Mouse (Mus musculus): Measurements from ENCODE around the gene Ikzf5. TPM values are rescaled to one million over a fixed set of nuclear protein-coding genes. Genes with fewer than 3 reads are reported as not detected.
"Not testable (repeated sequence)": the region's sequence is repeated elsewhere in the genome, so short reads cannot be mapped to it uniquely, and the experiment has no call there.

The Ikzf5 gene
- total RNA-seq (2021): 10 to 100 TPM; 20.1 to 25.2 TPM
- long read RNA-seq, experiment 1, full-length matches to known transcripts: 8 of 11 reads
- long read RNA-seq, experiment 1, partial matches to known transcripts: 1 of 11 reads
- long read RNA-seq, experiment 1, other reads (novel, unspliced or antisense): 2 of 11 reads
- long read RNA-seq, experiment 2, full-length matches to known transcripts: 9 of 9 reads
- long read RNA-seq, experiment 2, partial matches to known transcripts: 0 of 9 reads
- long read RNA-seq, experiment 2, other reads (novel, unspliced or antisense): 0 of 9 reads

DNA sequence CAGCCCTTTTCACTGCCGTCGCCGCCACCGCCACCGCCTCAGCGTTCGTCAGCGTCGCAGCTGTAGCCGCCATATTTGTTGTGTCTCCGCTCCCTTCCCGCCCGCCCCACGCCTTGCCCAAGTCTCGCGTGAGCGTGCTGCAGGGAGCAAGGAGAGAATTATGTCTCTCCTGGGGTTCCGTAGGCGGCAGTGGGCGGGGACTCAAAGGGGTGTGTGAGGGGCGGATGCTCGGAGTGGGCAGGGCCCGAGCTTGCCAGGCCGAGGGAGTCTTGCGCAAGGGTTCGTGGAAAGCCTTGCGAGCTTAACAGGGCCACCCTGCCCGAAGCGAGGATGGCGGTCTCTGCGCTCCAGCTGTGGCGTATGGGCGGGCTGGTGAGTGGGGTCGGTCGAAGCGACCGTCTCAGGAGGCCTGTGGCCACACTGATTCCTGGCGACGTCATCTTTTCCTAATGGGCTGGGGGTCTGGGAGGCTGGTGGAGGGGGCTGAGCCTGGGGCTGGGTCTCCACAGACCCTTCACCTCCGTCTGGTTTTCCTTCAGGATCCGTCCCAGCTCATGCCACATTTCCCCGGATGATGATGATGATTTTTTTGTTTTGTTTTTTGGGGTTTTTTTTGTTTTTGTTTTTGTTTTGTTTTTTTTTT is at the start of gene Ikzf5, which contains the start of gene Acadsb:
Gene Ikzf5, minus strand, starts transcription at position 106 of the 643 bp plus-strand sequence.
Gene Acadsb, plus strand, starts transcription at position 186 of the 643 bp plus-strand sequence.
- intact Hi-C loops (cut with DNase I; ENCODE audit: low total_unique reads): no loop called here
- peak; percentile 99 for DNase-seq

DNA sequence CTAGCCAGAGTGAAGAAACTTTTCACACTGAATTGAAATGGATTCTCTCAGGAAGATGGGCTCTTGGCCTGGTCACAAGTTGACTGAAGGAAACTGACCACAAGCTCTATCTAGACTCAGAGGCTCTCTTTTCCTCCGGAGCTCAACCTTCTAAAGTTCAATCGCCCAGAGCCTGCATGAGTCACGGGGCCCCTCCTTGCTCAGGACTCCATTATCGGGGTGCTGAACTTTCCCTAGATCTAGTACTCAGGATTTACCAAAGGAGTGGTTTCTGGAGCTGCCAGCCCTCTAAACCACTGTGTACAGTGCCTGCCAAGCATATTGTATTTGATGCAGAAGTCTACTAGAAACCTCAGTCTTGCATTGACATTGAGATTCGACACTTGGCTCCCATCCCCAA is 46.4 kb upstream of the Ikzf5 start:
- no peak for DNase-seq
- intact Hi-C loops (cut with DNase I; ENCODE audit: low total_unique reads): no loop called here

DNA sequence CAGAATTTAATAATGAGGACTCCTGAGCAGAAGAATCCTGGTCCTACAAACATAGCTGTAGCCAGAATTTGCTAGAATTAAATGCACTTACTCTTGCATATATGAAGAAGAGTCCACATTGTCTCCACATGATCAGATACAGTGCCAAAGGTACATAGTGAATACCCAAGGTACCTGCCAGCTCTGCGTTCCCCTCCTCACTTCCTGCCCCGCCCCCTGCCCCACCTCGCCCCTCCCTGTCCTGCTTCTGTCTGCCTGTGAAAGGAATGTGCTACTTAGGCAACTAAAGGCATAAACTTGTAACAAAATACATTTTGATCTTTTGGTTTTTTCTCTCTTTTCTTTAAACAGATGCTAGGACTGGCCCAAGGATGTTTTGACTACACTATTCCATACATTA is 26.7 kb upstream of the Ikzf5 start:
- intact Hi-C loops (cut with DNase I; ENCODE audit: low total_unique reads): no loop called here
- no peak for DNase-seq

DNA sequence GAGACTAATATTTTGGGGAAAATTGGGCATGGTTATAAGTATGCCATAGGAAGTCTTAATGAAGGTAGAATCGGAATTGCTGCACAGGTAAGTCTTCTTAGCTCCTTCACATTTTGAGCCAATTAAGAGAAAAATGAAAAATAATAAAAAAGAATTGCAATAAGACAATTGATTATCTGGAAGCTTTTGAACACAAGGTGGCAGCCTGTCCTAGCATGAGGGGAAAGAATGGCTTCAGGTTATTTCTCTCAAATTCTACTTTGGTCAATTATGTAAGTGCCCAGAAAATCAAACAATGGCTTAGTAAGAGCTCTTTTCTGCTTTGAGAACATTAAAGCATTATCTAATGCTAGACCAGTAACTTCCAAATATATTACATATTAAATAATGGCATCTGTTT is 24.0 kb upstream of the Ikzf5 start:
- no peak for DNase-seq
- intact Hi-C loops (cut with DNase I; ENCODE audit: low total_unique reads): loop anchor here (5.0 kb wide), 1 partner anchor 448 kb away; no protein-coding TSS in a partner anchor

DNA sequence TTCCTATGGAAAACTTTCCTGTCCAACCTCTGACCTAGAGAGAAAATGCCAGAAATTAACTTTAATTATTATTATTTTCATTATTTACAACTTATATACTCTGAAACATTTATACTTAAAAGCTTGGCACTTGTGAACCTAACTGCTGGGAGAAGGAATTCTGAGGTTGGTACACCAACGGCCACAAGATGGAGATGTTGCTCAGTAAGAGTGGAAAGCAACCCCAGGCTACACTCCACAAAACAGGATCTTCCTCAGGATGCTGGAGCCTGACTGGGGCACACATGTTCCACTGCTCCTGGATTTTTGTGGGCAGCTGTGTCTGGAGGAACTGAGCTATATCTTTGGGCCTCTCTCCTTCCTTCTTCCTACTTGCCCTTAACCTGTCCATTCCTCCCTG is 21.9 kb upstream of the Ikzf5 start:
- intact Hi-C loops (cut with DNase I; ENCODE audit: low total_unique reads): loop anchor here (5.0 kb wide), 1 partner anchor 450 kb away; no protein-coding TSS in a partner anchor
- no peak for DNase-seq

DNA sequence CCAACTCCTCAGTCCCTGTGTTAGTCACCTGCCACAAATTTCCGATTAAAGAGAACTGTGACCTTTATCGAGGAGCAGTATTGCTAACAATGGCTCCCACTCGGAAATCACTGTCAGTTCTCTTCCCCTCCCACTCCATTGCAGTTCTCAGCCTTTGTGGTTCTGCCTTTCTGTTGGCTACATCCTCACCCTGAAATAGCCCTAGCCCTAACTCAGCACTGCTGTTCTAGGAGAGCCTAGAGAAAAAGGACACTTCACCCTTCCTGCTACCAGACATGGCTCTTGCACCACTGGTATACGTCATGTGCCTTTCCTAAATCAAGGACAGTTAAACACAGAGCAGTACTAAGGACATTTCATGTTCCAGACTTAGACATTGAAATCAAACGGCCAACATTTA is 17.0 kb upstream of the Ikzf5 start:
- DNase-seq: no peak
- intact Hi-C loops (cut with DNase I; ENCODE audit: low total_unique reads): no loop called here

DNA sequence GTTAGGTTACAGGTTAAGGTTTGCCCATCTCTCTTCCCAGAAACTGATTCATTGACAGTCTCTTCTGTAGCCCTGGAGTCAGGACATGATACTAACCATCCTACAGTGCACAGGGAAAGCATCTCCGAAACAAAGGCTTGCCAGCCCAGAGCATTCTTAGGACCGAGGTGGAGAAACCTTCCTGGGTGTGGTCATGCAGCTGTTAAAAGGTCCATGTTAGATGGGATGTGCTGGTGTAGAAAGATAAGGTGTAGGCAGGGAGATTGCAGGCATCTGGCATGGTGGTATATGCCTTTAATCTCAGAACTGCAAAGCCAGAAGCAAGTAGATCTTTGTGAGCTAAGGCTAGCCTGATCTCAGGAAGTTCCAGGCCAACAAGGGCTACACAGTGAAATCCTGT is 14.6 kb upstream of the Ikzf5 start:
- DNase-seq: no peak
- intact Hi-C loops (cut with DNase I; ENCODE audit: low total_unique reads): no loop called here

DNA sequence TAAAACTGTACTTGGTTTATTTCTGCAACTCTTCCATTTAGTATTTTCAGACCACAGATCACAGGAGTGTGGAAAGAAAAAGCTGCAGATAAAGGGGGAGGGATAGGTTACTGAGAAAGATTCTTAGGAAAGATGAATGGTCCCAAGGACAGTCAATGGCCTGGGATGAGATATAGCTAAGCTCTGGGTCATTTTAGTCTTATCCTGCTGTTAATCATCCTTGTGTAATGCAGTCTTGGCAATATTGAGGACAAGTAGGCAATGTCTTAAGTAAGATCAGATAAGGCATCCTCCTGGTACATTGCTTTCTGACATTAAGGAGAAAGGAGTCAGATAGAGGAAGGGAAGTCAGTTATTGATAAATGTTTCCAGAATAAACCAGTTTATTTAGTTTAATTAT is 7.3 kb upstream of the Ikzf5 start:
- no peak for DNase-seq
- intact Hi-C loops (cut with DNase I; ENCODE audit: low total_unique reads): no loop called here

DNA sequence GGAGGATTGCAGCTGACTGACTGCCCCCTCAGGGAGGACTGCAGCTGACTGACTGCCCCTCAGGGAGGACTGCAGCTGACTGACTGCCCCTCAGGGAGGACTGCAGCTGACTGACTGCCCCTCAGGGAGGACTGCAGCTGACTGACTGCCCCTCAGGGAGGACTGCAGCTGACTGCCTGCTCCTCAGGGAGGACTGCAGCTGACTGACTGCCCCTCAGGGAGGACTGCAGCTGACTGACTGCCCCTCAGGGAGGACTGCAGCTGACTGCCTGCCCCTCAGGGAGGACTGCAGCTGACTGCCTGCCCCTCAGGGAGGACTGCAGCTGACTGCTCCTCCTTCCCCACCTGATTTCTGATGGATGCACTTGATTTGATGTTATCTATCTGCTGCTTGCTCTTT is 6.4 kb upstream of the Ikzf5 start:
- intact Hi-C loops (cut with DNase I; ENCODE audit: low total_unique reads); DNase-seq: not testable (repeated sequence)

DNA sequence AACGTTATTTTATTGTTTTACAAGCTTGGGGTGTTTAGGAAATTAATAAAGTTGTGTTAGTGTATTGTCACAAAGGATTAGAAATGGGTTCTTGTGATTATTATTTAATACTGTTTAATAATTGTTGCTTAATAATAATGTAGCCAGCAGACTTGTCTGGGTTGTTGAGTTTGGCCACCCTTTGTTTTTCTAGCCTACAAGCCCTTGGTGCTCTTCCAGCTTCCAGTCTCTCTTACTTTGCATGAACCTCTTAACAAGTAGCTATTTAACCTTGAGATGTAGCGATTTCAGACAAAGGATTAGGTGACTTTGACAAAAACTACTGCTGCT is 1.6 kb upstream of the Ikzf5 start:
- intact Hi-C loops (cut with DNase I; ENCODE audit: low total_unique reads): no loop called here
- no peak for DNase-seq

DNA sequence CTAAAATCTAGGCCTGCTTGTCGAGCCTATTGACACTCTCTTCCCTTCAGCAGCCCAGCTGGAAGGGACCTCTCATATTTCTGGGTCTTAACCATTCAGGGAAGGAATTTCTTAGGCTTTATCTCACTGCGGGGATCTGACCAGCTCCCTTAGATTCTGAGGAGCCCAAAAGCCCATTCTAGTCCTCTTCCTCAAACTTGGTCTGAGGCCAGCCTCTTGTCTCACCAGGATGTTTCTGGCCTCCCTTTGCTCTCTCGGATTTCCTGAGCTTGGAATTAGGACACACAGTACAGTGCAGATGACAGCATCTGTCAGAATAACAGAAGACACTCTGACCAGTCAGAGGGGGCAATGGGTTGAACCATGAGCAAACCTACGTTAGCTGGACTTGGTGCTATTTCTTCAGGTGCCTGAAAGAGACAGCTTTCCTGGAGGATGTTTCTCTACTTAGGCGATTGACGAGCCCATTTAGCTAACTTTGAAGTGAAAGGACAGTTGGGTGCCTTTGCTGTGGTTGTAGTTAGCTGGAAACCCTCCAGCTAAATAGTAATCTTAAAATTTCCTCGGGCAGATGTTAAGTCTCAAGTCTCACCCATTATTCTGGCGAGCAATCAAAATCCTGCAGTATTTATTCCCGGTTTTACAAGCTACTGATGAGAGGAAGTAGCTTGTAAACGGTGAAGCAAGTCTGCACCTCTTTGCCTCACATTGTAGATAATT is 1.1 kb upstream of the Ikzf5 start:
- peak; percentile 12 for DNase-seq
- intact Hi-C loops (cut with DNase I; ENCODE audit: low total_unique reads): no loop called here

DNA sequence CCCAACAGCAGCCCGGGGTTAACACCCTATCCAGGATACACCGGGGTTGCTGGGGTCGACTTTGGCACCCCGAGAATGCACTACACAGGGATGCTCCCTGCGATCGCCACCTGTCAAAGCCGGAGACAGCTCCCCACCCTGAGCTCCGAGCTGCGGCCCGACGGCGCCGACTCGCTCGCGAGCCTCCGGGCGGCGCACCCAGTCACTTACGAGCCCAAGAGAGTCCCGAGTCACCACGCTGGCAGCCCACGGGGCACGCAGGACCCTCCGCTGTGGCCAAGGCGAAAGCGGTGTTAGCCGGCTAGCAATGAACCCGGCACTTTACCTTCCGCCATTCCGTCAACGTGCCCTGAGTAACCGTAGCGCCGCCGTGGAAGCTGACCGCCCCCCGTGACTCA is 334 bp downstream of the Ikzf5 start:
- DNase-seq: no peak
- intact Hi-C loops (cut with DNase I; ENCODE audit: low total_unique reads): no loop called here

DNA sequence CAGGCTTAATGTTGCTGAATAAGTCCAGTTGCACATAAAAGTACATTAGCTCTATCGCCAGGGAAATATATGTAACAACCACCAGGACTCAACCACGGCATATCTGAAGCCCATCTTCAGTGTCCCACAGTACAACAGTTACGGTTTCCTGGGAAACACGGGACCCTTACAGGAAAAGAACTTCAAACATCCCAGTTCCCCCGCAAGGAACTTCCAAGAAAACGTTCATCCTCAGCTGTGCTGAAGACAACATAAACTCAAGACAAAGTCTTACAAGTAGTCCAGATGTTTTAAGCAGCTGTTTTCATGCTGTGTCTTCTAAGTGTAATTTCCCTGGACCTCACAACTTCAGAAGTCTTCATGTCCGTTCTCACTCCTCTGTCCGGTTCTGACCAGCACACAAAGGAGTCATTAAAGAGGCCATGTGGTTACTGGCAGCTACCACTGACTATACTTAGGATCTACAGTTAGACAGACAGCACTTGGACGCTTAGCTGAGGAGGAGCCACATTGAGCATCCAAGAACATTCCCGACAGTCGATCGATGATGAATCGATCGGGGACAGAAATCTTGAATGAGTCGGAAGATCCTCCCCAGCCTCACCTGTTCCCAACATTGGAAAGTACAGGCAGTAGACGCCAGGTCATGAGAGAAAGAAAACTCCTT is 867 bp downstream of the Ikzf5 start:
- no peak for DNase-seq
- intact Hi-C loops (cut with DNase I; ENCODE audit: low total_unique reads): no loop called here

DNA sequence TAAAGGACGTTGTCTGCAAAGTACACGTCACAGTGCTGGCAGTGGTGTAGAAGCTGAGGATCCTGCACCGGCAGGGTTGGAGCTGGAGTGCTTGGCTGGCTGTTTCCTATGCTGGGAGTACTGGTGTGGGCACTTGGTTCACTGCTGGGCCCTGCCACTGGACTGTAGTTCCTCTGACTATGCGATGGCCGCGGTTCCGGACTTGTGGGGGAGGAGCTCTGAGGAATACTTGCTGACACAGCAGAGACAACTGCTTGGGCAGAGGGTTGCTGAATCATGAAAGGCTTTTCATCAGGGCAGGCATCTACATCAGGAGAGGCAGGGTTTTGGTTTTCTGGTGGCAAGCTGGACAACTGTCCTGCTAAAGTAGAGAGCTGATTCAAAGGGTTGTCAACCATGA is 18.6 kb downstream of the Ikzf5 start:
- intact Hi-C loops (cut with DNase I; ENCODE audit: low total_unique reads): not testable (repeated sequence)

DNA sequence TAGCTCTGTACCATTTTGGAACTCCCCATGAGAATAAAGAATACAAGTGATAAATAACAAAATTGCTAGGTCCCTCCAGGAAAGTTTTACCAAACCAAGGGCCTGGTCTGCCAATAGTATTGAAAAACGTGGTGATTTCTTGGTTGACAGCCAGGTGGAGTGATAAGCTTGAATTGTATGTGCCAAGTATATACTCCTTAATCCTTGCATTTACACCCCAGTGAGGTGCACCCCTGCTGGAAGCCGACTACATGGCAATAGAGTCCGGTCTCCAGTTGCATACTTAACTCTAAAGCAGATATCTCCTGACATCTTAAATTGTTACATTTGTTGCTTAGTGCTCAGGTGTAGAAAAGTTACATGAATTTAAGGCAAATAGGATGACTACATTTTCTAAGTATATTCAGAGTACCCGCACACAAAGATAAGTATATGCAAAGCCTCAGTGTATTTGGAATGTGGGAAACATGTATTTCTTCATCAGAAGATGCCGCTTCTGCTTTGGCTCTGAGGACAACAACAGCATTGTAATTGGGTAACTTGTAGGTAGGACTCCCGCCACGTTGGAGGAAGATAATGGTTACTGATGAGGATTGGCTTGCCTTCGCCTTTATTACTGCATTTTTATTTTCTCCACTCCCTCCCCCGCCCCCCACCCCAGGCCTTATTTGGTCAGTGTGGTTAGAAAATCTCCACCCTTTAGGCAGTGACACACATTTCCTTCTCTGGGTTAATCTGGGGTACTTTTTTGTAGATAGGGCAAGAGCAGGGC is 38.3 kb downstream of the Ikzf5 start:
- no peak for DNase-seq
- intact Hi-C loops (cut with DNase I; ENCODE audit: low total_unique reads): no loop called here

More for the DNA sequence above, 18.6 kb downstream of the Ikzf5 start:
- not testable (repeated sequence) for DNase-seq

DNA sequence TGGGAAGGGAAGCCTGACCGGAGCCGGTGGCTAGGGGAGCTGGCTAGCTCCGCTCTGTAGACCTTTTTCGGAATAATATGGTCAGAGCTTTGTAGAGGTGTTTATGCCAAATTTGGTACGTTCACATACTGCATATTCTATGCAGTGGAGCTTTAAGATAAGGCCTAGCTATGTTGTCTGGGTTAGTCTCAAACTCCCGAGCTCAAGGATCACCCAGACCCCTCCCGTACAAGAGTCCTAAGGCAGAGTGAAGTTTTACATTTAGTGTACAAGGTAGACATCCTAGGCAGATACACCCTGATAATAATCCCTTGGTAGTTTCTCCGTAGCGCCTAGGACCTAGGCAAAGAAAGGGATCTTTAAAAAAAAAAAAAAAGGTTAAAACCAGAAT is 38.9 kb downstream of the Ikzf5 start:
- intact Hi-C loops (cut with DNase I; ENCODE audit: low total_unique reads): no loop called here
- DNase-seq: no peak

DNA sequence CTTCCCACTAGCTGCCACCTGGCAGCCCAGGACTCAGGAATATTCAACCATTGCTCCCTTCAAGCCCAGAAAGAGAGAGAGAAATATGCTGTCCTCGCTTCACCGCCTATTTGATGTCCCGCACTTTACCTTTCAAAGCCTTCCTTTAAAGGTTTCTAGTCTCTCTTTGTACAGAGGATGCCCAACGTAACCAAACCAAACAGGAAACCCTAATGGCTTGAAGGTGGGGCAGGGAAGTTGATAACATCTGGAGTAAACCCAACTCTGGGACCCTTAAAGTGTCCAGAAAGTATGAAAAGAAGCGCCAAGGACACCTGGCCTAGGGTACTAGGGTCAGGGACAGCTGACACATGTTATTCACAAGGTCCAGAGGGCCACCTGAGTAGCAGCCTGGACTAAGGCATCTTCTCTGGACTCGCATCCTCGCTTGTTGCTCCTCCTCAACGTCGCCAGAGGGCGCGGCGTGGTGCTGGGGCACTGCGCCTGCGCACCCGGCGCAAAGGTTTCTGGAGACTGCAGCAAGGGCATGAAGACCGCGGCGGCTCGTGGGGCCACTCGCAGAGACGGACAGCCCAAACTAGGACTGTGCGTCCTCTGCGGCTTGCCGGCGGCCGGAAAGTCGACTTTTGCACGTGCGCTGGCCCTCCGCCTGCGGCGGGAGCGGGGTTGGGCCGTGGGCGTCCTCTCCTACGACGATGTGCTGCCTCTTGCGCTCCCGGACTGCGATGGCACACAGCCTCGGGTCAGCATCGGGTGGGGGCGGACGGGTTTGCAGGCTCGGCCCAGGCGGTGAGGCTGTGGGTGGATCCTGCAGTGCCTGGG is 39.5 kb downstream of the Ikzf5 start, which contains the start of gene Pstk:
Gene Pstk, plus strand, starts transcription at position 494 of the 822 bp plus-strand sequence.
- intact Hi-C loops (cut with DNase I; ENCODE audit: low total_unique reads): no loop called here

DNA sequence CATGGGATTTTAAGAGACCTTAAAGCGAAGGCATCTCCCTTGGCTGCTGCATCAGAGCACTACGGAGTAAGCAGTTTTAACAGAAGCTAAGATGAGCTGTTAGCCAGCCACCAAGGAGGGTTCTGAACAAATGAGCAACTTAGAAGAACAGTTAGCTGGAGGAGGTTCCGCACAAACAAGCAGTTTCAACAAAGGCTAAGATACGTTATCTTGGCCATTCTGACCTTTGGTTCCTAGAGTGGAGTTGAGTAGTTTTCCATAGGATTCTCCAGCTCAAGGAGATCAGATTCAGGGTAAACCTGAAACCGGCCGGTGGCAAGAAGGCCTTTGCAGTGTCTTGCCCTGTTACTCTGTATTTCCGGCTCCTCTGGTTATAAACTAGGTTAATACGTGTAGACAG is 46.2 kb downstream of the Ikzf5 start:
- DNase-seq: no peak
- intact Hi-C loops (cut with DNase I; ENCODE audit: low total_unique reads): no loop called here

More for the DNA sequence above, 39.5 kb downstream of the Ikzf5 start, which contains the start of gene Pstk:
- peak; percentile 90 for DNase-seq
